Mouse (Mus musculus) layer of hippocampus, postnatal 25 days (tissue): ENCODE results near the gene Decr2. TPM values are rescaled to one million over a fixed set of nuclear protein-coding genes. Genes with fewer than 3 reads are reported as not detected.
A peak's percentile ranks its signal among the peaks of the same experiment; 100 is the strongest.
"Not testable (repeated sequence)": the region's sequence is repeated elsewhere in the genome, so short reads cannot be mapped to it uniquely, and the experiment has no call there.

Experiments used
- DNase-seq, 2 experiments: peaks; one replicate each; pipeline ENCODE4 v3.0.0; 2022; ENCODE audit warnings: mixed read lengths in 2 of 2, low spot score in 1 of 2; ENCODE audit errors: extremely low spot score in 1 of 2
- total RNA-seq, 2 experiments: library from RNA; stranded (reverse); gene quantifications; 2 replicates each; pipeline ENCODE4 v1.2.3; 2021

The Decr2 gene
- total RNA-seq, 2 experiments from 2014 or later, result 27.2 to 28.2 TPM

DNA sequence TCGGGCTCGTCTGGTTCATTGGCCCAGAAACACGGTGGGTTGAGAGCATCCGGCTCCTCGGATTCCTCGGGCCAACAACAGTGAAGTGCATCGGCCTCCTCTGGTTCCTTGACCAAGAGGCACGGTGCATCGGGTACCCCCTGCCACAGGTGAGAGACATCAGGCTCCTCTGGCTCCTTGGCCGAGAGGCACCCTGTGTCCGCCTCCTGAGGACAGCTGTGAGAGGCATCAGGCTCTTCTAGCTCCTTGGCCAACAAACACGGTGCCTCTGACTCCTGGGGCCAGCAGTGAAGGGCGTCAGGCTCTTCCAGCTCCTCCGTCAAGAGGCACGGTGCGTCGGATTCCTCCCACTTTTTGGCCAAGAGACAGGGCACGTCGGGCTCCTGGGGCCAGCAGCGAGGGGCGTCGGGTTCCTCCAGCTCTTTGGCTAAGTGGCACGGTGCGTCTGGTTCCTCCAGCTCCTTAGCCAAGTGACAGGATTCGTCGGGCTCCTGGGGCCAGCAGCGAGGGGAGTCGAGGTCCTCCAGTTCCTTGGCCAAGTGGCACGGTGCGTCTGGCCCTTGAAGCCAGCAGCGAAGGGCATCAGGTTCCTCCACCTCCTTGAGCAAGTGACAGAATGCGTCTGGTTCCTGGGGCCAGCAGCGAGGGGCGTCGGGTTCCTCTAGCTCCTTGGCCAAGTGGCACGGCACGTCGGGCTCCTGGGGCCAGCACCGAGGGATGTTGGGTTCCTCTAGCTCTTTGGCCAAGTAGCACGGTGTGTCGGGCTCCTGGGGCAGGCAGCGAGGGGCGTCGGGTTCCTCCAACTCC lies 21.9 kb downstream of the Decr2 start:
- no peak for DNase-seq

DNA sequence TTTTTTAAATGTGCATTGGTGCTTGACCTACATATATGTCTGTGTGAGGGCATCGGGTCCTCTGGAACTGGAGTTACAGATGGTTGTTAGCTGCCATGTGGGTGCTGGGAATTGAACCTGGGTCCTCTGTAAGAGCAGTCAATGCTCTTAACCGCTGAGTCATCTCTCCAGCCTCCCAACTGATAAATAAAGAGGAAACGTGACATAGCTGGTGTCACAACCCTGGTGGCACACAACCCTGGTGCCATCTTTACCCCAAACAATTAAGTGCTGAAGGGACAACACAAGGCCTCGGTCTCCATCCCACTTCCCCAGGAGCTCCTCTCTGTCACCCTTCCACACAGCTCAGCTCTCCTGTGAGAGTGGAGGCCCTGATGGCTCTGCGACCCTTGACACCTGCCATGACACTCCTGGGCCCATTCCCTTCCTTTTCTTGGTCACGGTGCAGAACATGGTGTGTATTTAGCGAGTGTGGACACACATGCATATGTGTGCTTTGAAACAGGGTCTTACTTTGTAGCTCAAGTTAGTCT lies 23.6 kb downstream of the Decr2 start:
- DNase-seq, result no peak

DNA sequence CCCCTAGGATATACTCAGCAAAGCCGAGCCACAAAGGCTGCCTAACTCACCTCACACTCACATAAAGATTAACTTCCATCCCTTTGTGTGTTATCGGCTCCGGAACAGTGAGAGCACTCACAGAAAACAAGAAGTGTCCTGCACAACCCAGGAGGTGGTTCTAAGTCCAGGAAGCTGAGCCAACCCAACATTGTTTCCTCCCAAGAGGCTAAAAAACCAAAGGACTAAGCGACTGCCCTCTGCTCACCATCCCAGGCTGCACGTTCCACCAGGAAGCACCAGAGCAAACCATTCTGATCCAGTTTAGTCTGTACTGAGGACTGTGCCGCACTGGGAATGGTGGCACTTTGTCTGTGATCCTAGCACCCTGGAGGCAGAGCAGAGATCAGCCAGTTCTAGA lies 25.2 kb downstream of the Decr2 start:
- no peak for DNase-seq

DNA sequence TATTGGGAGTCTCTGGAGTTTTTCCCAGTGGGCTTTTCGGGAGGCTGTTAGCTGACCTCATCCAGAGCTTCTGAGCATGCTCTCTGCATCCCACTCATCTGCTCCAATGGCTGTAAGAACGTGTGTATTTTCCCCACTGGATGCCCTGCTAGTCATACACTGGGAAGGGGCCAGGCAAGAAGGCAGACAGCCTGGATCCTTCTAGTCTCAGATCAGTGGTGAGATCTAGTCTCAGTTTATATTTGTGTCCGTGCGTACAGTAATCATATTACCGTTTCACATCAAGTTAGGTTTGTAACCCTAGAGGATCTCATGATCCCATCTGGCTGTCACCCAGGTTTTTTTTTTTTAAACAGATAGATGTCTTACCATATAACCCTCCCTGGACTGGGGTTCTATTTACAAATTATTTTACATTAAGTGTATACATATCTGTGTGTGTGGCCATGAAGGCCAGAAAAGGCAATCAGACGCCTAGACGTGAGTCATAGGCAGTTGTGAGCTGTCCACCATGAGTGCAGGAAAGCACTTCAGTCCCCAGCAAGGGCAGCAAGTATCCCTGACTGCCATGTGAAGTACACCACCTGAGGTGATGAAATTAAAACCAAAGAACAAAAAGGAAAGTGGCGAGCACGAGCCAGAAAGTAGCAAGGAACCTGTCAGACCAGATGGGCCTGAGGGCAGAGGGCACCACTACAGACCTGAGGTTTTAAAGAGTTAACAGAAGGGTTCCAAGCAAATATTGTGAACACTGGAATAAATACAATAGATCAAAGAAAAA lies 32.2 kb downstream of the Decr2 start:
- no peak for DNase-seq

DNA sequence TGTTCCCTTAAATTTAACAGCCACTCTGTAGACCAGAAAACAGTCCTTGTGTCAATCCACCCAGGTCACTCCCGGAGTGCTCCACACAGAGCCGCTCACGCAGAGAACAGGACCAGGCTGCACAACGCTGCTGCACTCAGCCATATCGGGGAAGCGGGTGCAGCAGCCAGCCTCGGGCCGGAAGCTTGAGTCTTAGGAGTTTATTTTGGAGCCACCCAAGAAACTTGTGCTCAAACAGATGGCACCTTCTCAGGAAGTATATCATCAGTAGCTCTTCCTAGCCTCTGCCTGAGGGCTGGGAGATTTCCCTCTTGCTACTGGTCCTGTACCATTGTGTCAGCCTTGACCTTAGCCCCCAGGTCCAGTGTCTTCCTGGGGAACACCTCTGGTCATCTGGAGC lies 32.9 kb downstream of the Decr2 start:
- no peak for DNase-seq

DNA sequence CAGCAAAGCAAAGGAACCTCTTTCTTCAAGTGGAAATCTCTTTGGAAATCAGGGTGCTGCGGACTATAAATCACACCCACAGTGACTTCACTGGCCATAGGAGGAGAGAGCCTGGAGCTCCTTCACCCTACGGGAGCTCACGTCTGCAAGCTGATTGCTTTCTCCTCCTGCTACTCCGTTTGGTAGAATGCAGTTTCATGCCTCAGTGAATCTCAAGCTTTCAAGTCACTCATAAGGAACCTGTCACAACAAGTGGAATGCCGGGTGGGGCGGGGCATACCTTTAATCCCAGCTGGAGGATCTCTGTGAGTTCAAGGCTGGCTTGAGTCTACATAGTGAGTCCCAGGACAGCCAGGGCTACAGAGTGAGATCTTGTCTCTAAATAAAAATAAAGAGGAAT lies 35.0 kb downstream of the Decr2 start:
- no peak for DNase-seq

DNA sequence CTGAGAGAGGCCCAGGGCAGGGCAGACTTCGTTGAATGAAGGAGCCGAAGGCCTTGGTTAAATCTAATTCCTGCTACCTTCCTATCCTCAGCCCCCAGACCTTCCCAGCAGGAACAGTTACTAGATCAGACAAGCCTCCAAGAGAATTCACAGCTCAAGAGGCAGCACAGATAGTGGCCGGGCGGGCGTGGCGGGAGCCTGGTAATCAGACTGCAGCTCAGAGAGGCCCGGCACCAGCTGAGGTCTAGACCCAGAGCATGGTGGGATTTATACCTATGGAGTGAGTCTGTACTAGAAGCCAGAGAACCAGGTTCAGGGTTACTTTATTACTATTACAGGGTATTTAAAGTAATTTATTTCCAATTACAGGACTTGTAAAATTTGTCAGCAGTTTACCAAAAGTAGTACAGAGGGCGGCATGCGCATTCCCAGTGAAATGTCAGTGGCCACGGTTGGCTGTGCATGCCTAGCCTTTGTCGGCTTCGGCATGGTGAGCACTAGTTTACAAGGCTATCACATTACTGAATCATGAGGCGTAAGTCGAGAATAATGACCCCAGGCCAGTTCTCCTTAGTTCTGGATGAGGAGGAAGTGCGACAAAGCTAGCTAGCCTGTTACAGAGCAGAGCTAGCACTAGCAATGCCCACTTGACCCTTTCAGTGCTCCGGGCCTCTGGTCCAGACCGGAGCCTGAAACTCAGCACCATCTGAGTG lies 35.8 kb downstream of the Decr2 start:
- no peak for DNase-seq

DNA sequence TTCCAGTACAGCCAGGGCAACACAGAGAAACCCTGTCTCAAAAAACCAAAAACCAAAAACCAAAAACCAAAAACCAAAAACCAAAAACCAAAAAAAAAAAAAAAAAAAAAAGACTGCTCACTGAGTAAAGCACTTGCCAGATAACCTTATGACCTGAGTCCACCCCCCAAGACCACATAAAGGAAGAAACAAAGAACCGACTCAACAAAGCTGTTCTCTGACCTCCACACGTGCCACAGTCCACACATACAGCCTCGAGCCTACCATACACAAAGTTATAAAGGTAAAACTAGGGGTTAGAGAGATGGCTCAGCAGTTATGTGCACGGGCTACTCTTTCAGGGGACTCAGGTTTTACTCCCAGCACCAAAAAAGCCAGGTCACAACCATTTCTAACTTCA lies 37.4 kb downstream of the Decr2 start:
- DNase-seq, result no peak

DNA sequence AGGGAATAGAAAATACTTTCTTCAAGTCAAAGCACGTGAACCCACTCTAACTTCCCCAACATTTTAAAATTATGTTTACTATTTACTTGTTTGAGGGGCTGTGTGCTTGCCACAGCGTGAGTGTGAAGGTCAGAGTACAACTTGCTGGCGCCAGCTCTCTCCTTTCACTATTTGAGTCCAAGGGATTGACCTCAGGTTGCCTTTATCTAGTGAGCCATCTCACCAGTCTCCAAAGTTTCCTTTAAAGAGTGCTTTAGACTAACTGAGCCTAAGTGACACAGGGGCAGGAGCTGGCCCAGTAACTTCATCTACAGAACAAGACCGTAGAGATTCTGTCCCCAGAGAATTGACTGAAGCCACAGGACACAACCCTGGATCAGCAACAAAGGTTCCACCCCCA lies 38.1 kb downstream of the Decr2 start:
- no peak for DNase-seq

DNA sequence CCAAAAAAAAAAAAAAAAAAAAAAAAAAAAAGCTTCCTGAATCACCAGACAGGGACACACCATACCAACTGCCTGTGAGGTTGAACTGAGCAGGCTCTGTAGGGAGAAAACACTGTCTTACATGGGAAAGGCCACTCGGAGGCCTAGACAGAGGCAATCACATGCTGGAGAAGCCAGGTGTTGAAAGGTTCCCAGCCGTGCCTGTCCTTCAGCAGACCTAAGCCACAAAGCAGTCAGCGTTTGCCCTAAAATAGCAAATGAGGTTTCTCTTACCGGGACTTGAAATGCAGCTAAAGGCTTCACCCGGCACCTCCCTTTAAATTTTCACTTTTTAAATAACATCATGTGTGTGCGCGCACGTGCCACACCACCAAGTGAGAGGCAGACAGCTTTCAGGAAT lies 42.0 kb downstream of the Decr2 start:
- no peak for DNase-seq

DNA sequence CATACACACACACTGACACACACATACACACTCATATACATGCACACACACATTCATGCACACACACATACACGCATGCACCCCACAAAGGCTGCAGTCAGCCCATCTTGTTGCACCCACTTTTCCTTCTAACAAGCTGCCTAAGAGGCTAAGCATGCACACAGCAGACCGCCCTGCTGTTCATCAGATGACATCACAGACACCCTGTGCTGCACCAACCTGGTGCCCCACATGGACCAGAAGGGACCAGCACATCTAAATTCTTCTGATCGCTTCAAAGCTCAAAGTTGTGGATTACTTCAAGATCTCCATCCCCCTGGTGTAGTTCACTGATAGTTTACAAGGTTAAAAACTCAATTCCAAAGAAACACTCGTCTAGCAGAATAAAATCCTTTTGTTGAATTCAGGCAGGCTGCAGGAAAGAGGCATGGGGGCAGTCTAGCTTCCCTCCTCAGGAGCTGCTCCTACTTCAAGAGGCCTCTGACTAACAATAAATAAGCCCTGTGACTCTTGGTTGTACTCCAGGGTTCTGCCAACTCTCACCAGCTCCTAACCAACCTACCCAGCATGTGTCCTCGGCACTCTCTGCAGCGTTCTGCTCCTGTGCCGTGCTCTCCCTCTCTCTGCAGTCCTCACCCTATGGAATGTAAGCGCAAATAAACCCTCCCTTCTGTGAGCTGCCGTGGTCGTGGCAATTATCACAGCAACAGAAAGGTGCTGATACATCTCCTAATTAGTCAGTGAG lies 43.7 kb downstream of the Decr2 start:
- no peak for DNase-seq

DNA sequence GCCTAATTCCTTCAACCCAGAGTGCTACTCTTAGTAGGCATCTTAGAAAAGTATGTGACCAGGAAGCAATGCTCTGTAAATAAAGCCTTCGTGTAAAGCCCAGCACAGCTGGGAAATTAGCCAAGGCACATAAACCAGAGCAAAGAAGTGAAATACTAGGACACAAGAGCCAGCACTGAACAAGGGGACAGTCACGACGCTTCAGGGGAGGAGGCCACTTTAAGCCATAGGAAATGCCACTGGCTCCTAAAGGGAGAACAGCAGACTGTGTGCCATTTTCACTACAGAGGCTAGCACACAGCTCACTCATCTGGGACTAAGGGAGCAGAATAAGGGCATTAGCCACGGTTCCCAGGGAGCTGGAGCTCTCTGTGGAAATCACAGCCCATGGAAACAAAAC lies 44.9 kb downstream of the Decr2 start:
- no peak for DNase-seq

DNA sequence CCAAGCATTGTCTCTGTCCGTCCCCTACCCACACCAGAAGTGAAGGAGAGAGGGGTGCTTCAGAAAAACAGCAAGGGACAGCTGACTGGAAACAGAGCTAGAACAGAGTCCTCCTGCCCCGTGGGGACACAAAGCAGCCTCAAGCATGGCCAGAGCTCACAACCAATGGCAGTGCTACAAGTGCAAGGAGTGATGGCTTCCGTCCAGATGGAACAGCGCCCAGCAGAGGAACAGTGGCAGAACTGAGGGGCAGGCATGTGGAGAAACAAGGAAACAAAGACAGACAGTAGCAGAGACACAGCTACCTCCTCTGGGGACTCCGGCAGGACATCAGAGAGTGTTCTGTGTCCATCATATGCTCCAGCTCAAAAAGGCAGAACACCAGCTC lies 46.9 kb downstream of the Decr2 start:
- peak; percentile 54 to 76 for DNase-seq

DNA sequence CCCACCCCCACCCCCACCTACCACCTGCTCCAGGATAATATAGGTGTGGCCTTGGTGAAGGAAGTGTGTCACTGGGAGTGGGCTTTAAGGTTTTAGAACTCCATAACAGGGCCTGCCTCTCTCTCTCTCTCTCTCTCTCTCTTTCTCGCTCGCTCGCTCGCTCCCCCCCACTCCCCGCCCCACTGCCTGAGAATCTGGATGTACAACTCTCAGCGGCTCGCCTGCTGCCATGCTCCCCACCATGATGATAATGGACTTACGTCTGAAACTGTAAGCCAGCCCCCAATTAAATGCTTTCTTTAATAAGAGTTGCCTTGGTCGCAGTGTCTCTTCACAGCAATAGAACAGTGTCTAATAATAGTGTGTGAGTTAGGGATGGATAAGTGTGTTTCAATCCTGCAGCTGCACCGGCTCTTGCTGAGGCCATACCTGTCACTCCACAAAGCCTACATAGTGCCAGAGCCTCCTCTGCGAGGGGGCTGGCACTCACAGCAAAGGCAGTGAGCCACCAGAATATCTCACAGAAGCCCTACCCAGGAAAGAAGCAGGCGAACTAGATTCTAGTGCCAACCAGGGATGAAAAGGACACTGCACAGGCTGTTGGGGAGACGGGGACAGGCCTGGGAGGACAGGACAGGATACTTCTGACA lies 47.4 kb downstream of the Decr2 start:
- no peak for DNase-seq

DNA sequence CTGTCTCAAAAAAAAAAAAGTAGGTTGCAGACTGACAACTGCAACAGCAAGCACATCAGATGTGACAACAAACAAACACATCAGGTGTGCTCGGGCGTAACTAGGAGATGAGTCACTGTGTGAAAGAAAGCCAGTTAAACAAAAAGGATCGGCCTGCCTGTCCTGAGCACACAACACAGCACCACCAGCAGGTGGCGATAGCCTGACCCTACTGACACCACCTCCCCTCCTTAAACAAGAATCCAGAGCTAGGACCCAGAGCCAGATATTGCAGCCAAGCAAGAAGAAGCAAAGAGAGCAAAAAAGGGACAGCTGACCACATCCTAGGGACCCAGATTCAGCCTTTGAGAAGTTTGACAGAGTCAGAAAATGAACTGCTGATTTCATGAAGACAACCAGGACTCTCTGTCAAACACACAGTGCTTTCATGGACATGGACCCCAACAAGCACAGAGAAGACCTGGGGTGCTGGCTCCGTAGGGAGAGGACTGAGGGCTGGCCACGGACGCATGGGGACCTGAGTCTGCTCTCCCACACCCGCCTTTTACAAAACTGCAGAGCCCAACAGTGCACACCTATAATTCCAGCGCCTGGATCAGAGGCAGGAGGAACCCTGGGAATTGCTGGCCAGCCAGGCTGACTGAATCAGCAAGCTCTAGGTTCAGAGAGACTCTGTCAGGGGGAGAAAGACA lies 48.9 kb downstream of the Decr2 start:
- DNase-seq, result peak in 1 of 2 experiments; percentile 47

DNA sequence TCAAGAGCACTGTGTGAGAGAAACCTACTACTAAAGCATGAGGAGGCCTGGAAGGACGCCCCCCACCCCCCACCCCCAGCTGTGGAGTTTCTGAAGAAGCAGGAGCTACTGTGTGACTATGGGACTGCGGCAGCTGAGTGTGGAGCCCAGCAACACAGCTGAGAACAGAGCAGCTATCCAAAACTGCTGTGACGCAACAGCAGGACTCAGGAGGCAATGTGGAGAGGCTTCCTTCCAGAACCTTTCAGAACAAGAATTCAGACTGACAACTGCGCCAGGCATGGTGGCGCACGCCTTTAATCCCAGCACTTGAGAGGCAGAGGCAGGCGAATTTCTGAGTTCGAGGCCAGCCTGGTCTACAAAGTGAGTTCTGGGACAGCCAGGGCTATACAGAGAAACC lies 49.4 kb downstream of the Decr2 start:
- not testable (repeated sequence) for DNase-seq

DNA sequence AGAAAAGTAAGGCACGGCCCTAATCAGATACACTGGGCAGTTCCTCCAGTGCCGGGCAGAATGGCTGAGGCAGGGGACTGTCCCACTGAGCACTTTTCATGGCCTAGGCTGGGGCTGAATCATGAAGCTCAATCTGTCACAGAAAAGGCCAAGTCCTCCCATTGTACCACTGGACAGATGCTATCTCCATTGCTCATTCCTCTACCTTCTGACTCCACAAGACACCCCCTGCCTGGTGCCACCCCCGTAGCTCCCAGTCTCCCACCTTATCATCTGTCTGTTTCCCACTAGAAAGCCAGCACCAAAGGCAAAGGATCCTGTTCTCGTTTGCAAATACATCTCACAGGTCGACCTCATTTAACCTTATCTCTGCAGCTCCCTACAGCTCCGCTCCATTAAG lies 58.1 kb downstream of the Decr2 start:
- DNase-seq, result no peak

DNA sequence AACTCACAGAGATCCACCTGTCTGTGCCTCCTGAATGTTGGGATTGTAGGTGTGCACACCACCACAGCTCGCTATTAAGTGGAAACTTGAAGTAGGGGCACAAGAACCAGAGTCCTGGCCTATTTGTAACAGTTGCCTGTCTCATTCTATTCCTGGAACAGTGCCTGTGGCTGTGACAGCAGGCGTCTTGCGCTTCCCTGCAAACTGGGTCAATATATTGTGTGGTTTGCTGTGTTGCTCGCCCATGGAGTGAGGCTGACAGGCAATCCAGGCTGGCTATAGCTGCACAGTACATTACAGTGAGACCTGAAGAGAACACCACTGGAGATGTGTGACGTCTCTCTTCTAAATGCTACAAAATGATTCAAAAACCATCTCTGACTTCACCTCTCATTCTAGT lies 58.6 kb downstream of the Decr2 start:
- no peak for DNase-seq
